Mouse (Mus musculus) kidney, embryonic 15.5 days (tissue): Measurements from ENCODE around the gene Lnx1. TPM values are rescaled to one million over a fixed set of nuclear protein-coding genes. Genes with fewer than 3 reads are reported as not detected.
A peak's percentile ranks its signal among the peaks of the same experiment; 100 is the strongest.

ENCODE experiments used
- ATAC-seq: fragments of 200-750 bp; cut with Nextera tagmentation; replicated peaks from 2 replicates; pipeline ENCODE4 v1.8.0; 2017; ENCODE audit warnings: moderate TSS enrichment; ENCODE audit not compliant: low FRiP score
- H3K27ac ChIP-seq: fragments of 300-500 bp; sonication (generic); 2 replicates; pipeline ENCODE4 v1.5.1; 2015; ENCODE audit warnings: mild to moderate bottlenecking, inconsistent platforms
- H3K27me3 ChIP-seq: fragments of 300-500 bp; sonication (generic); 2 replicates; pipeline ENCODE4 v1.6.1; 2015; ENCODE audit warnings: inconsistent platforms
- H3K36me3 ChIP-seq: fragments of 300-500 bp; sonication (generic); 2 replicates; pipeline ENCODE4 v1.6.1; 2015; ENCODE audit warnings: inconsistent platforms
- H3K4me1 ChIP-seq: fragments of 300-500 bp; sonication (generic); 2 replicates; pipeline ENCODE4 v1.6.1; 2015; ENCODE audit warnings: inconsistent platforms
- H3K4me2 ChIP-seq: fragments of 300-500 bp; sonication (generic); 2 replicates; pipeline ENCODE4 v1.6.1; 2015; ENCODE audit warnings: moderate library complexity, mild to moderate bottlenecking, inconsistent platforms
- H3K4me3 ChIP-seq: fragments of 300-500 bp; sonication (generic); replicated peaks from 2 replicates; pipeline ENCODE4 v1.5.1; 2015; ENCODE audit warnings: mild to moderate bottlenecking, inconsistent platforms
- H3K9ac ChIP-seq: fragments of 300-500 bp; sonication (generic); 2 replicates; pipeline ENCODE4 v1.6.1; 2015; ENCODE audit warnings: mild to moderate bottlenecking, inconsistent platforms
- H3K9me3 ChIP-seq: fragments of 300-500 bp; sonication (generic); replicated peaks from 2 replicates; pipeline ENCODE4 v1.6.1; 2016; ENCODE audit warnings: inconsistent platforms
- WGBS: fragments of 180-500 bp; shearing (Covaris S2); methylation state at CpG from one replicate; pipeline ENCODE4 v1.1.7; 2015; ENCODE audit warnings: mixed read lengths; 5-methylcytosine and 5-hydroxymethylcytosine counted together
- polyA plus RNA-seq: library from polyadenylated mRNA; unstranded; fragments of >200 nt; fragmentation: Nextera tagmentation; extraction: Ambion mirVana; gene quantifications from 2 replicates; pipeline ENCODE4 v1.2.1, GENCODE M21; 2015

Lnx1 gene
- polyA plus RNA-seq, 1 experiment from 2014 or later: 2.0 TPM

GRCm38 (mm10) chr5:74725541-74725940 lies 22.8 kb upstream of the Lnx1 start:
- Histone ChIP-seq H3K27me3 (no peaks in the 10 kb centered on the region), H3K4me1 (peaks cover 12% of the 10 kb centered on the region), H3K27ac (0 out of 2 replicates have a peak overlapping the region, but pooled peaks have one; percentile 9), H3K9ac (no peak overlapping the region), H3K9me3 (no peaks in the 10 kb centered on the region), H3K4me3 (no peak overlapping the region), H3K36me3 (no peaks in the 10 kb centered on the region), H3K4me2 (no peak overlapping the region)
- no peak for ATAC-seq
- 43% methylated on average over 4 of the region's 4 CpGs for WGBS

- Histone ChIP-seq H3K4me1 (peaks cover 12% of the 10 kb centered on the region), H3K36me3 (no peaks in the 10 kb centered on the region), H3K9ac (no peak overlapping the region), H3K27me3 (no peaks in the 10 kb centered on the region), H3K9me3 (no peaks in the 10 kb centered on the region), H3K27ac (no peak overlapping the region), H3K4me3 (no peak overlapping the region), H3K4me2 (no peak overlapping the region)
- 74% methylated on average over 3 of the region's 3 CpGs for WGBS
- ATAC-seq: no peak
These were observed 19.1 kb upstream of the Lnx1 start for GRCm38 (mm10) chr5:74721816-74722215.

- H3K4me2 ChIP-seq: no peak overlapping the region
- H3K27me3 ChIP-seq: no peaks in the 10 kb centered on the region
- H3K4me1 ChIP-seq: peaks cover 6% of the 10 kb centered on the region
- WGBS: 71% methylated on average over 9 of the region's 9 CpGs
- H3K9ac ChIP-seq: no peak overlapping the region
- no peaks in the 10 kb centered on the region for H3K36me3 ChIP-seq
- H3K4me3 ChIP-seq: no peak overlapping the region
- H3K9me3 ChIP-seq: no peaks in the 10 kb centered on the region
- H3K27ac ChIP-seq: no peak overlapping the region
- no peak for ATAC-seq
These were observed 17.9 kb upstream of the Lnx1 start for GRCm38 (mm10) chr5:74720661-74721060.

- ATAC-seq: no peak
- WGBS: 20% methylated on average over 7 of the region's 7 CpGs
- no peak overlapping the region for H3K27ac ChIP-seq
- H3K4me2 ChIP-seq: no peak overlapping the region
- no peak overlapping the region for H3K9ac ChIP-seq
- no peaks in the 10 kb centered on the region for H3K9me3 ChIP-seq
- no peaks in the 10 kb centered on the region for H3K36me3 ChIP-seq
- no peaks in the 10 kb centered on the region for H3K27me3 ChIP-seq
- no peaks in the 10 kb centered on the region for H3K4me1 ChIP-seq
- H3K4me3 ChIP-seq: no peak overlapping the region
These were observed 13.5 kb upstream of the Lnx1 start for GRCm38 (mm10) chr5:74716165-74716564.

DNA sequence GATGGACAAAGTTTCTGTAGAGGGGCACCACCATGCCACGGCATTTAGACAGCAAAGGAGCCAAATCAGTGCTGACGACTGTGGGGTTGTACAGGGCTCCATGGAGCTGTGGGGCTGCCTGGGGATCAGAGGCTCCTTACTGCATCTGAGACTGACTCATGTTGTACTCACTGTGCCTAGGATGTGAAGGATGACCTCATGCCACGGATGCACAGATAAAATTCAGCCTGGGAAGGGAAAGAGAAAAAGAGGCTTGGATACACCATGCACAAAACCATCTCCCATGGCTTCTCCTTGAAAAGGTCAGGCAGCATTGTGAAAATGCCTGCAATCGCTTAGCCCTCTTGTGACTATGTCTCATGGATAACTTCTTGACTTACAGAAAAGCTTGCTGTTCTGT lies 10.1 kb upstream of the Lnx1 start:
- Histone ChIP-seq H3K4me3 (no peak overlapping the region), H3K4me1 (no peaks in the 10 kb centered on the region), H3K27me3 (no peaks in the 10 kb centered on the region), H3K9ac (no peak overlapping the region), H3K4me2 (no peak overlapping the region), H3K9me3 (no peaks in the 10 kb centered on the region), H3K27ac (no peak overlapping the region), H3K36me3 (no peaks in the 10 kb centered on the region)
- WGBS: 74% methylated on average over 4 of the region's 4 CpGs
- ATAC-seq: no peak

- no peaks in the 10 kb centered on the region for H3K4me1 ChIP-seq
- no peak overlapping the region for H3K4me3 ChIP-seq
- no peaks in the 10 kb centered on the region for H3K36me3 ChIP-seq
- no peaks in the 10 kb centered on the region for H3K9me3 ChIP-seq
- 87% methylated on average over 2 of the region's 2 CpGs for WGBS
- H3K4me2 ChIP-seq: no peak overlapping the region
- no peaks in the 10 kb centered on the region for H3K27me3 ChIP-seq
- ATAC-seq: no peak
- no peak overlapping the region for H3K27ac ChIP-seq
- H3K9ac ChIP-seq: no peak overlapping the region
These were observed 9.3 kb upstream of the Lnx1 start for GRCm38 (mm10) chr5:74711988-74712387.

- 56% methylated on average over 1 of the region's 1 CpGs for WGBS
- no peak overlapping the region for H3K27ac ChIP-seq
- no peak overlapping the region for H3K4me3 ChIP-seq
- no peaks in the 10 kb centered on the region for H3K27me3 ChIP-seq
- H3K36me3 ChIP-seq: no peaks in the 10 kb centered on the region
- no peak overlapping the region for H3K9ac ChIP-seq
- H3K4me2 ChIP-seq: no peak overlapping the region
- ATAC-seq: no peak
- no peaks in the 10 kb centered on the region for H3K9me3 ChIP-seq
- H3K4me1 ChIP-seq: no peaks in the 10 kb centered on the region
These were observed 8.3 kb upstream of the Lnx1 start for GRCm38 (mm10) chr5:74711056-74711455.

DNA sequence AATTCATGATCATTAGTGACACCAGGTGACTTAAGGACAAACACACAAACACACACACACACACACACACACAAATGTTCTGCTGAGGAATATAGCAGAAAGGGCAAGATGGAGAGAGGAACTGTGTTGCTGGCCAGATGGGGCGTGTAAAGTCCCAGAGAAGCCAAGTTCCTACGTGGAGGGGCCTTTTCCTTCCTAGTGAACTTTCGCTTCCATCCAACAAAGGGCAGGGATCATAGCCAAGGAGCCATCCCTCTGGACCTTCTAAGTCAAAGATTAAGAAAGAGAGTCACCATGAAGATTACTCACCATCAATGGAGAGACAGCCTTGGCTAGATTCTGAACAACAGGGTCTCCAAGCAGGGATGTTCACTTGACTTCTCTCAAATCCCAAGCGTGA lies 7.5 kb upstream of the Lnx1 start:
- Histone ChIP-seq H3K36me3 (no peaks in the 10 kb centered on the region), H3K9ac (no peak overlapping the region), H3K27me3 (no peaks in the 10 kb centered on the region), H3K4me1 (peaks cover 2% of the 10 kb centered on the region; the same call in 1 of the 2 replicates), H3K9me3 (no peaks in the 10 kb centered on the region), H3K4me3 (no peak overlapping the region), H3K4me2 (no peak overlapping the region), H3K27ac (no peak overlapping the region)
- 87% methylated on average over 4 of the region's 4 CpGs for WGBS
- ATAC-seq: no peak

- peak; percentile 97 for ATAC-seq
- peak overlapping the region; percentile 29; the same call in 1 of the 2 replicates for H3K9ac ChIP-seq
These were observed 1.7 kb upstream of the Lnx1 start for GRCm38 (mm10) chr5:74704460-74704790.

DNA sequence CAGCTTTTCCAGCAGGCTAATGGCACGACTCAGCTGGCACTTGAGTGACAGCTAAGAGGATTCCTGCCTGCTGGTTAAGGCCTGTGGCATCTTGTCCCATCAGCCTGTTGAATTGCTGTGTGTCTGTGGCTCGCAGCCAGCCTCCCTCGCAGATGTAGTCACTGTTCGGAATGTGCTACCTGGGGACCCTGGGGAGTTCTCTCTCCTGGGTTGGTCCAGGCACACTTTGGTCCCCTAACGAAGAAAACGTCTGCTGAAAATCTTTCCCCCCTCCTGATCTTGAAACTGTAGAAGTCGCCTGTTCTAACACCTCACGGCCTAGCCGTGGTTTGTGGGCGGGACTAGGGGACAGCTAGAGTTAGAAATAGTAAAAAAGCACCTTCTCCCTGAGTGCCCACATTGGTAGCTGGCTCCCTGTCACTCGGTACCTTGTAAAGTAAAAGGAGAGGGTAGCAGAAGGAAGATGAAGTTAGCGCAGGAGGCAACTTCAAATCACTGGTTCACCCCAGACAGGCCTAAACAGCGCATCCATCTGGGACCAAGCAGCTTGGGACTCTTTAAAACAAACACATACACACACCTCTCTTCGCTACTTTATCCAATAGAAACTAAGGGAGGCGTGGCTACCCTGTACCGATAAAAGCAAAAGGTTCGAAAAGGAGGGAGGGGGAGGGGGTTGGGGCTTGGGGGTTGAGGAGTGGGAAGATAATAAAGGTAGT lies 1.2 kb upstream of the Lnx1 start:
- Histone ChIP-seq H3K9ac (peak overlapping the region; percentile 29; the same call in 1 of the 2 replicates), H3K27me3 (peaks cover 4% of the 10 kb centered on the region; the same call in 1 of the 2 replicates), H3K4me1 (peaks cover 18% of the 10 kb centered on the region), H3K36me3 (no peaks in the 10 kb centered on the region), H3K4me2 (peak overlapping the region; percentile 64), H3K4me3 (peak overlapping the region; percentile 54), H3K9me3 (no peaks in the 10 kb centered on the region), H3K27ac (no peak overlapping the region)
- ATAC-seq: peak; percentile 90
- WGBS: 13% methylated on average over 17 of the region's 17 CpGs

More at GRCm38 (mm10) chr5:74704460-74704790, 1.7 kb upstream of the Lnx1 start:
- H3K27ac ChIP-seq: no peak overlapping the region
- WGBS: 1% methylated on average over 8 of the region's 8 CpGs
- H3K27me3 ChIP-seq: peaks cover 4% of the 10 kb centered on the region; the same call in 1 of the 2 replicates
- no peaks in the 10 kb centered on the region for H3K9me3 ChIP-seq
- H3K4me1 ChIP-seq: peaks cover 18% of the 10 kb centered on the region
- peak overlapping the region; percentile 54 for H3K4me3 ChIP-seq
- H3K4me2 ChIP-seq: peak overlapping the region; percentile 64
- no peaks in the 10 kb centered on the region for H3K36me3 ChIP-seq

- WGBS: 83% methylated on average over 2 of the region's 2 CpGs
These were observed 1.8 kb downstream of the Lnx1 start for GRCm38 (mm10) chr5:74700918-74701317.

DNA sequence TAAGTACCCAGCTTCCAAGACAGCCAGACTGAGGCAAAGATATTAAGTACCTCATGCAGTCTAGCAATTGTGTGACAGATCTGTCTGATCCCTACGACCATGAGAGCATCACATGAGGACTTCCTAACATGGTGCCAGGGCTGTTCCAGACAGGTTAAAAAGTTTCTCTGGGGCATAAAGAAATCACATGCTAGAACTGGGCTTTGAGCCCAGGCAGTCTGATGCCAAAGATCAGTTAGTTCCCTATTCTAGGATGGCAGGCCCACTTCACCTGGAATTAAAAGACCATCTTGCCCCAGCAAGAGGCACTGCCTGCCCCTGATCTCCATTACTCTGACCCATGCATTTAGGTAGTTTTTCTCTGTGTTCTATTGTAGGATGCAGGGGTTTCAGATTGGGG lies 3.0 kb downstream of the Lnx1 start:
- Histone ChIP-seq H3K9me3 (no peaks in the 10 kb centered on the region), H3K4me1 (peaks cover 10% of the 10 kb centered on the region), H3K4me2 (no peak overlapping the region), H3K36me3 (no peaks in the 10 kb centered on the region), H3K4me3 (no peak overlapping the region), H3K9ac (no peak overlapping the region), H3K27ac (no peak overlapping the region), H3K27me3 (peaks cover 4% of the 10 kb centered on the region; the same call in 1 of the 2 replicates)
- no peak for ATAC-seq
- WGBS: 94% methylated on average over 1 of the region's 1 CpGs

More at GRCm38 (mm10) chr5:74700918-74701317, 1.8 kb downstream of the Lnx1 start:
- Histone ChIP-seq H3K36me3 (no peaks in the 10 kb centered on the region), H3K4me2 (no peak overlapping the region), H3K4me3 (no peak overlapping the region), H3K27ac (no peak overlapping the region), H3K4me1 (peaks cover 18% of the 10 kb centered on the region), H3K9ac (no peak overlapping the region), H3K9me3 (no peaks in the 10 kb centered on the region), H3K27me3 (peaks cover 4% of the 10 kb centered on the region; the same call in 1 of the 2 replicates)
- ATAC-seq: no peak

DNA sequence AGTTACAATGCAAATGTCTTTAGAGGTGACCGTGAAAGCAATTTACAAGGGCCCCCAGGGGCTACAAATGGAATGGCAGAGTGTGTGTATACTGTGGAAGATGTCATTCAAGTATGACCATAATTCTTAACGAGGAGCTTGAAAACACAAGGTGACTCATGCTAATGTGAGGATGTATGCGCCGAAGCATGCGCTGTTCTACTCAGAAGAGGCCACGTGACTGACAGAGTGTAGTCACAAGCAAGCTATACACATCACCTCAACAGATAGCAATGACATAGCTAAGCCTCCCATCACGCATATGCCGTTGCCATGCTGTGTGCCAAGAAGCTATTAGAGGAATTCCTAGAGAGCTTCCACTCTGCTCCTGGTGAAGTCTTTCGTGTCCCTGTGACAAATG lies 5.2 kb downstream of the Lnx1 start:
- Histone ChIP-seq H3K27me3 (no peaks in the 10 kb centered on the region), H3K9me3 (no peaks in the 10 kb centered on the region), H3K27ac (no peak overlapping the region), H3K9ac (no peak overlapping the region), H3K4me3 (no peak overlapping the region), H3K36me3 (no peaks in the 10 kb centered on the region), H3K4me2 (no peak overlapping the region), H3K4me1 (no peaks in the 10 kb centered on the region)
- 83% methylated on average over 9 of the region's 9 CpGs for WGBS
- no peak for ATAC-seq
